In genomic region chr13:92914631-92915030, GRCm38 (mm10) we compare ENCODE assay signal across 26 mouse cellular contexts.
DNase-seq lines count a peak whose midpoint lies in the region; TF ChIP-seq lines count a peak whose summit lies in the region.
"Had no signal": no experiment of that assay in that cellular context is flagged by ENCODE, and none has a peak within 500 bp of the region (broad histone marks: within the 10 kb centered on the region; RNA-seq: fewer than 3 reads in every experiment).

No protein-coding gene starts in this region.

- peak in 1 of 2 experiments; percentile 33 for DNase-seq in cerebellum, adult 2 months
- no peak for DNase-seq in cerebellum, adult 11 months
- peak; percentile 34 to 38 for DNase-seq in cerebellum, postnatal 25 days
- DNase-seq in cerebellum, postnatal 4 days (ENCODE audit: low spot score in 2 of 2) = no peak
- peak in 1 of 2 experiments; percentile 43 for DNase-seq in heart, adult 2 months
- no peak for DNase-seq in heart, postnatal 10 days
- no peak for DNase-seq in layer of hippocampus, adult 2 months (ENCODE audit: low spot score in 2 of 2)
- DNase-seq in layer of hippocampus, postnatal 36 days = no peak
- DNase-seq: adrenal gland, postnatal 10 days; adrenal gland, postnatal 36 days; B cell, adult 2 months; forebrain, postnatal 0 days; gastrocnemius, postnatal 10 days; gastrocnemius, postnatal 36 days; kidney, adult 11 months; kidney, adult 8-10 months had no signal

- peak overlapping the region; percentile 39; the same call in 1 of the 2 replicates for H3K27ac ChIP-seq in cerebellum, adult 2 months (ENCODE audit: insufficient read depth, low read length)
- H3K27ac ChIP-seq in heart, adult 2 months = peak overlapping the region; percentile 85
- peak overlapping the region; percentile 76; the same call in 1 of the 2 replicates for H3K27ac ChIP-seq in layer of hippocampus, adult 2 months
- H3K27ac ChIP-seq: embryonic facial prominence, embryonic 12.5 days; embryonic facial prominence, embryonic 15.5 days; heart, embryonic 15.5 days; hindbrain, embryonic 10.5 days; hindbrain, embryonic 13.5 days; intestine, embryonic 15.5 days; kidney, embryonic 15.5 days had no signal

- intact Hi-C loops in heart, adult 2 months (cut with DNase I) = no loop called here
- intact Hi-C loops in heart, postnatal 10 days (cut with DNase I) = no loop called here

- H3K79me2 ChIP-seq in heart, adult 2 months (replicated peaks; ENCODE audit: control insufficient read depth, insufficient read depth, low read length) = no peaks in the 10 kb centered on the region

- no peak for TF ChIP-seq EP300 in heart, adult 2 months (IDR thresholded peaks at IDR 0.05; ENCODE audit: insufficient read depth, low read depth, low read length)

- no peaks in the 10 kb centered on the region for H3K27me3 ChIP-seq in cerebellum, adult 2 months (ENCODE audit: control insufficient read depth, insufficient read depth, low read length)
- H3K27me3 ChIP-seq in heart, adult 2 months (ENCODE audit: control insufficient read depth, insufficient read depth, low read length) = no peaks in the 10 kb centered on the region
- H3K27me3 ChIP-seq: CH12.LX; embryonic facial prominence, embryonic 12.5 days; embryonic facial prominence, embryonic 15.5 days; heart, embryonic 12.5 days; heart, embryonic 15.5 days; hindbrain, embryonic 13.5 days; intestine, embryonic 15.5 days; kidney, embryonic 15.5 days had no signal

- H3K9ac ChIP-seq in heart, adult 2 months (ENCODE audit: low read depth, low read length) = no peak overlapping the region
- H3K9ac ChIP-seq: embryonic facial prominence, embryonic 12.5 days; embryonic facial prominence, embryonic 15.5 days; forebrain, postnatal 0 days; heart, embryonic 12.5 days; heart, embryonic 15.5 days; hindbrain, embryonic 13.5 days; intestine, embryonic 15.5 days; kidney, embryonic 15.5 days had no signal

- H3K36me3 ChIP-seq in heart, adult 2 months (ENCODE audit: control insufficient read depth, insufficient read depth, low read length) = no peaks in the 10 kb centered on the region
- H3K36me3 ChIP-seq: embryonic facial prominence, embryonic 12.5 days; embryonic facial prominence, embryonic 15.5 days; G1E; heart, embryonic 12.5 days; heart, embryonic 15.5 days; hindbrain, embryonic 10.5 days; hindbrain, embryonic 13.5 days; intestine, embryonic 15.5 days; kidney, embryonic 15.5 days had no signal

- TF ChIP-seq CTCF in cerebellum, adult 2 months (IDR thresholded peaks at IDR 0.05; ENCODE audit: borderline replicate concordance, insufficient read depth, low read depth, low read length) = no peak
- no peak for TF ChIP-seq CTCF in heart, adult 2 months (IDR thresholded peaks at IDR 0.05)
- TF ChIP-seq CTCF in layer of hippocampus, adult 2 months (conservative IDR thresholded peaks at IDR 0.05) = no peak

- peaks cover 21% of the 10 kb centered on the region for H3K4me1 ChIP-seq in cerebellum, adult 2 months (ENCODE audit: control insufficient read depth, insufficient read depth, low read length)
- H3K4me1 ChIP-seq in heart, adult 2 months (ENCODE audit: control insufficient read depth, insufficient read depth, low read length) = peaks cover 7% of the 10 kb centered on the region
- H3K4me1 ChIP-seq: embryonic facial prominence, embryonic 15.5 days; heart, embryonic 15.5 days; hindbrain, embryonic 10.5 days; hindbrain, embryonic 13.5 days; intestine, embryonic 15.5 days; kidney, embryonic 15.5 days had no signal

- H3K4me3 ChIP-seq in cerebellum, adult 2 months (replicated peaks; ENCODE audit: insufficient read depth, low read depth, low read length) = no peak overlapping the region
- H3K4me3 ChIP-seq in heart, adult 2 months = no peak overlapping the region
- H3K4me3 ChIP-seq in layer of hippocampus, adult 2 months = no peak overlapping the region
- H3K4me3 ChIP-seq: embryonic facial prominence, embryonic 12.5 days; embryonic facial prominence, embryonic 15.5 days; heart, embryonic 12.5 days; heart, embryonic 15.5 days; hindbrain, embryonic 10.5 days; hindbrain, embryonic 13.5 days; intestine, embryonic 15.5 days; kidney, embryonic 15.5 days had no signal

- TF ChIP-seq POLR2A in cerebellum, adult 2 months (IDR thresholded peaks at IDR 0.05; ENCODE audit: borderline replicate concordance, insufficient read depth, low read length) = no peak
- TF ChIP-seq POLR2A in heart, adult 2 months (IDR thresholded peaks at IDR 0.05; ENCODE audit: insufficient read depth, low read depth, low read length) = no peak

- 34% methylated on average over 3 of the region's 3 CpGs for WGBS in cerebellum, adult 2 months
- 52% methylated on average over 3 of the region's 3 CpGs for WGBS in heart, adult 2 months

Comparison
In these comparisons a context has a peak if more than half of its experiments do, and no peak if none do; other contexts are left out.
1. DNase-seq: peak in cerebellum, postnatal 25 days (2 of 2); none in cerebellum, adult 11 months (single experiment), cerebellum, postnatal 4 days (0 of 2), heart, postnatal 10 days (0 of 2), layer of hippocampus, adult 2 months (0 of 2) and layer of hippocampus, postnatal 36 days (0 of 2).
2. Peak in every context shown above with its lines, with median percentiles within 50 percentile points of each other: H3K27ac ChIP-seq.